Comparison of ENCODE assay signal across 8 mouse cellular contexts in the genomic region with DNA sequence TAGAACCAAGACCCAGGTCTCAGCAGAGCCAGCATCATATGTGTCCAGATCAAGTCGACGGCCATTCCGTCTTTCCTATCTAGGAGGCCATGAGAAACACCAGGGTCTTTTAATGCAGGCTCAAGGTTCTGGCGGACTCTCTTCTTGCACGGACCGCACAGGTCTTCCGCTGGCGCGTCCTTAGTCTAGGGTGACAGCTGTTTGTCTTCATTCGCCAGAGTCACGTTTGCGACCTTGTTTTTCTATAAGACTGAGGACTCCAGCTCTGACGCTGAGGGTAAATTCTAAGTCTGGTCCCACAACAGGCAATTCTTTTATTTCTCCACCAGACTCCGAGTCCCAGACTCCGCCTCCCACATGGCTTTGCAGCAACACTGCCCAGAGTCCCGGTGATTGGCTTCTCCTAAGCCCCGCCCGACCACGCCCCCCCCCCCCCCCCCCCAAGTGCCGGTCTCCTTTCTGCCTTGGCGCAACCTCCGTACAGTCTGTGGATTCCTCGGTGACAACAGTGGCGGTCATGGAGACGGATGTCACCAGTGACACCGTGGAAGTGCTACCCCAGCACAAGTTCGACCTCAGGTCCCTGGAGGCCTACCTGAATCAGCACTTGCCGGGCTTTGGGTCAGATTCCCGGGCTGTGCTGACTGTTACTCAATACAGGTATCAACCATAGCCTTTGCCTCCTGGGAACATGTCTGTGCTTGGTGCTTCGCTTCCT. TPM values are rescaled to one million over a fixed set of nuclear protein-coding genes. Genes with fewer than 3 reads are reported as not detected.
DNase-seq lines count a peak whose midpoint lies in the region; ATAC-seq and TF ChIP-seq lines count a peak whose summit lies in the region.

Acad11 (plus strand) TSS at position 134 of the 718 bp plus-strand sequence.

- H3K27ac ChIP-seq in ES-E14 (ENCODE audit: insufficient read depth, low read depth, low read length, poor library complexity, severe bottlenecking), result no peak within 1 kb of the TSS; the same call in 1 of the 2 replicates
- H3K27ac ChIP-seq in forebrain, embryonic 16.5 days (ENCODE audit: low read length), result peak within 1 kb of the TSS; percentile 62
- H3K27ac ChIP-seq in layer of hippocampus, adult 2 months, result peak within 1 kb of the TSS; percentile 98
- peak within 1 kb of the TSS; percentile 52; the same call in 1 of the 2 replicates for H3K27ac ChIP-seq in lung, embryonic 14.5 days (ENCODE audit: low read depth)
- peak within 1 kb of the TSS; percentile 68 for H3K27ac ChIP-seq in olfactory bulb, adult 2 months (ENCODE audit: insufficient read depth, low read depth, low read length)
- peak within 1 kb of the TSS; percentile 18; the same call in 1 of the 2 replicates for H3K27ac ChIP-seq in thymus, adult 2 months (ENCODE audit: control insufficient read depth, insufficient read depth, low read length)

- TF ChIP-seq POLR2A in olfactory bulb, adult 2 months (IDR thresholded peaks at IDR 0.05; ENCODE audit: insufficient read depth, low read depth, low read length), result 0 out of 2 replicates have a peak, but pooled peaks have one; percentile 27
- no peak for TF ChIP-seq POLR2A in thymus, adult 2 months (IDR thresholded peaks at IDR 0.05; ENCODE audit: control insufficient read depth, extremely low read depth, insufficient read depth, low read length, poor library complexity)

- H3K4me3 ChIP-seq in ES-E14 (ENCODE audit: insufficient read depth in 1 of 2, low read depth in 1 of 2, low read length in 2 of 2, poor library complexity in 1 of 2, severe bottlenecking in 1 of 2), result peak within 1 kb of the TSS; percentile 82 to 100
- peak within 1 kb of the TSS; percentile 86 for H3K4me3 ChIP-seq in forebrain, embryonic 16.5 days (replicated peaks; ENCODE audit: low read length)
- H3K4me3 ChIP-seq in layer of hippocampus, adult 2 months, result peak within 1 kb of the TSS; percentile 73
- H3K4me3 ChIP-seq in lung, embryonic 14.5 days (ENCODE audit: low read depth, low read length), result peak within 1 kb of the TSS; percentile 99
- peak within 1 kb of the TSS; percentile 83 for H3K4me3 ChIP-seq in olfactory bulb, adult 2 months (ENCODE audit: insufficient read depth, low read depth, low read length)
- H3K4me3 ChIP-seq in thymus, adult 2 months (ENCODE audit: control insufficient read depth, insufficient read depth, low read length), result peak within 1 kb of the TSS; percentile 99

- peak; percentile 90 for DNase-seq in ES-E14 (ENCODE audit: low read depth, low spot score)
- peak; percentile 87 for DNase-seq in cerebellum, adult 11-12 months
- peak; percentile 87 to 93 for DNase-seq in heart, postnatal 36 days
- DNase-seq in layer of hippocampus, adult 2 months (ENCODE audit: low spot score in 2 of 2), result peak; percentile 79 to 82
- DNase-seq in lung, embryonic 14.5 days, result peak; percentile 93
- DNase-seq in thymus, adult 2 months, result peak; percentile 75

- in situ Hi-C loops in ES-E14 (cut with MboI; ENCODE audit: low sequenced_read_pairs in 2 of 2, unreplicated experiment in 2 of 2), result no loop called here

- no peaks in the 10 kb centered on the region for H3K9me3 ChIP-seq in ES-E14 (ENCODE audit: control insufficient read depth, insufficient read depth, low read depth, low read length)
- no peaks in the 10 kb centered on the region for H3K9me3 ChIP-seq in forebrain, embryonic 16.5 days (ENCODE audit: control insufficient read depth, low read length)
- H3K9me3 ChIP-seq in lung, embryonic 14.5 days (ENCODE audit: low read depth, low read length), result no peaks in the 10 kb centered on the region

- TF ChIP-seq CTCF in layer of hippocampus, adult 2 months (conservative IDR thresholded peaks at IDR 0.05), result no peak
- no peak for TF ChIP-seq CTCF in lung, embryonic 14.5 days (IDR thresholded peaks at IDR 0.05; ENCODE audit: low read depth)
- TF ChIP-seq CTCF in olfactory bulb, adult 2 months (IDR thresholded peaks at IDR 0.05; ENCODE audit: insufficient read depth, low read depth, low read length), result no peak
- no peak for TF ChIP-seq CTCF in thymus, adult 2 months (IDR thresholded peaks at IDR 0.05; ENCODE audit: borderline replicate concordance, control insufficient read depth, extremely low read depth, insufficient read depth, low read length, poor library complexity)

- 0% methylated on average over 28 of the region's 30 CpGs for WGBS in forebrain, embryonic 16.5 days
- under 1% methylated on average over 28 of the region's 30 CpGs for WGBS in lung, embryonic 14.5 days
- under 1% methylated on average over 30 of the region's 30 CpGs for WGBS in olfactory bulb, adult 2 months
- WGBS in thymus, adult 2 months, result under 1% methylated on average over 30 of the region's 30 CpGs

- no peaks in the 10 kb centered on the region for H3K27me3 ChIP-seq in forebrain, embryonic 16.5 days (replicated peaks; ENCODE audit: control insufficient read depth, insufficient read depth, low read length)
- no peaks in the 10 kb centered on the region for H3K27me3 ChIP-seq in lung, embryonic 14.5 days (ENCODE audit: insufficient read depth, low read length)
- no peaks in the 10 kb centered on the region for H3K27me3 ChIP-seq in thymus, adult 2 months (ENCODE audit: control insufficient read depth, insufficient read depth, low read length)

- peak; percentile 97 for ATAC-seq in forebrain, embryonic 16.5 days
- ATAC-seq in lung, embryonic 14.5 days (ENCODE audit: insufficient read depth), result peak; percentile 98

- H3K4me2 ChIP-seq in forebrain, embryonic 16.5 days (ENCODE audit: low read length), result peak within 1 kb of the TSS; percentile 98
- peak within 1 kb of the TSS; percentile 90 for H3K4me2 ChIP-seq in lung, embryonic 14.5 days

- H3K4me1 ChIP-seq in ES-E14 (ENCODE audit: control insufficient read depth in 2 of 2, insufficient read depth in 2 of 2, low read length in 2 of 2, poor library complexity in 1 of 2), result peaks cover 0 to 5% of the 10 kb centered on the region in 2 experiments; a peak in 3 of 4 replicates
- H3K4me1 ChIP-seq in forebrain, embryonic 16.5 days (replicated peaks; ENCODE audit: control insufficient read depth, insufficient read depth, low read length), result peaks cover 20% of the 10 kb centered on the region
- peaks cover 6% of the 10 kb centered on the region; the same call in 1 of the 2 replicates for H3K4me1 ChIP-seq in lung, embryonic 14.5 days (ENCODE audit: insufficient read depth)
- peaks cover 2% of the 10 kb centered on the region for H3K4me1 ChIP-seq in olfactory bulb, adult 2 months (ENCODE audit: control insufficient read depth, insufficient read depth, low read length)
- H3K4me1 ChIP-seq in thymus, adult 2 months (replicated peaks; ENCODE audit: control insufficient read depth, insufficient read depth, low read length), result peaks cover 6% of the 10 kb centered on the region

- H3K36me3 ChIP-seq in ES-E14 (ENCODE audit: control insufficient read depth, insufficient read depth, low read length, poor library complexity, severe bottlenecking), result peaks cover 2% of the 10 kb centered on the region
- peaks cover 8% of the 10 kb centered on the region; the same call in 1 of the 2 replicates for H3K36me3 ChIP-seq in forebrain, embryonic 16.5 days (ENCODE audit: control insufficient read depth, insufficient read depth)
- H3K36me3 ChIP-seq in lung, embryonic 14.5 days (ENCODE audit: insufficient read depth), result peaks cover 19% of the 10 kb centered on the region
- H3K36me3 ChIP-seq in thymus, adult 2 months (ENCODE audit: control insufficient read depth, insufficient read depth, low read length), result no peaks in the 10 kb centered on the region

- intact Hi-C loops in heart, postnatal 36 days (cut with DNase I), result loop anchor here (1.0 to 5.0 kb wide), 2 partner anchors 61 to 199 kb away; partner anchors contain the start of genes Dnajc13 and Nphp3

- H3K9ac ChIP-seq in ES-E14 (ENCODE audit: insufficient read depth, low read depth, low read length, poor library complexity, severe bottlenecking), result peak within 1 kb of the TSS; percentile 96
- peak within 1 kb of the TSS; percentile 81 for H3K9ac ChIP-seq in forebrain, embryonic 16.5 days (replicated peaks; ENCODE audit: low read depth, low read length)
- H3K9ac ChIP-seq in lung, embryonic 14.5 days, result peak within 1 kb of the TSS; percentile 74

TF ChIP-seq in ES-E14, 5 proteins besides CTCF, POLR2A, EP300 and RAD21:
- no peak for TF ChIP-seq ZC3H11A (IDR thresholded peaks at IDR 0.05; ENCODE audit: borderline replicate concordance, low read depth, low read length)
- TF ChIP-seq HCFC1 (IDR thresholded peaks at IDR 0.05; ENCODE audit: borderline replicate concordance, insufficient read depth, low read length), result 0 out of 2 replicates have a peak, but pooled peaks have one; percentile 78
- peak; percentile 99 for TF ChIP-seq ZNF384 (IDR thresholded peaks at IDR 0.05; ENCODE audit: low read depth, low read length)
- no peak for TF ChIP-seq MAFK (IDR thresholded peaks at IDR 0.05; ENCODE audit: insufficient read depth, low read depth, low read length)
- peak; percentile 39; the same call in 1 of the 2 replicates for TF ChIP-seq CHD2 (IDR thresholded peaks at IDR 0.05; ENCODE audit: low read depth, low read length)

RNA-seq across cellular contexts. Expression of gene Acad11, which starts in this region (rescaled TPM):
- total RNA-seq in ES-E14 (2012; rRNA removed), result 20.2 and 22.4 TPM in 2 replicates
- 6.0 and 7.0 TPM in 2 replicates for polyA plus RNA-seq in forebrain, embryonic 16.5 days (2015; fragmentation: Nextera tagmentation; extraction: Ambion mirVana)
- 100 to 1,000 TPM in 1 of 2 experiments, 10 to 100 TPM in 1; 98.0 to 105 TPM for total RNA-seq in heart, postnatal 36 days (2021)
- total RNA-seq in layer of hippocampus, adult 2 months (2021), result 10 to 100 TPM; 22.4 to 24.8 TPM
- 8.1 and 9.4 TPM in 2 replicates for polyA plus RNA-seq in lung, embryonic 14.5 days (2014; fragmentation: Nextera tagmentation; extraction: Ambion mirVana)
- not detected in 2 replicates for polyA plus RNA-seq in olfactory bulb, adult 2 months (2012; ENCODE audit: insufficient read depth, insufficient read length, low replicate concordance, missing spikeins)
- 21.7 and 22.4 TPM in 2 replicates for polyA plus RNA-seq in thymus, adult 2 months (2012; rRNA removed)
